Mouse (Mus musculus) forebrain, embryonic 13.5 days (tissue): ENCODE measurements around the gene Sars. TPM values are rescaled to one million over a fixed set of nuclear protein-coding genes. Genes with fewer than 3 reads are reported as not detected.
A peak's percentile ranks its signal among the peaks of the same experiment; 100 is the strongest.

Experiments used
- ATAC-seq: fragments of 200-750 bp; cut with Nextera tagmentation; 2 replicates; pipeline ENCODE4 v1.8.0; 2017
- H3K27ac ChIP-seq: fragments of 300-500 bp; sonication (generic); 2 replicates; pipeline ENCODE4 v1.5.1; 2015; ENCODE audit warnings: inconsistent platforms, mild to moderate bottlenecking, moderate library complexity
- H3K27me3 ChIP-seq: fragments of 300-500 bp; sonication (generic); 2 replicates; pipeline ENCODE4 v1.6.1; 2015; ENCODE audit warnings: mild to moderate bottlenecking, inconsistent platforms
- H3K36me3 ChIP-seq: fragments of 300-500 bp; sonication (generic); 2 replicates; pipeline ENCODE4 v1.6.1; 2015; ENCODE audit warnings: mild to moderate bottlenecking, inconsistent platforms; ENCODE audit not compliant: poor library complexity, severe bottlenecking
- H3K4me1 ChIP-seq: fragments of 300-500 bp; sonication (generic); 2 replicates; pipeline ENCODE4 v1.6.1; 2015; ENCODE audit warnings: inconsistent platforms
- H3K4me2 ChIP-seq: fragments of 300-500 bp; sonication (generic); 2 replicates; pipeline ENCODE4 v1.6.1; 2015; ENCODE audit warnings: inconsistent platforms, mild to moderate bottlenecking, moderate library complexity
- H3K4me3 ChIP-seq: fragments of 300-500 bp; sonication (generic); 2 replicates; pipeline ENCODE4 v1.5.1; 2015; ENCODE audit warnings: mild to moderate bottlenecking, inconsistent platforms
- H3K9ac ChIP-seq: fragments of 300-500 bp; sonication (generic); 2 replicates; pipeline ENCODE4 v1.6.1; 2015; ENCODE audit warnings: mild to moderate bottlenecking, inconsistent platforms
- H3K9me3 ChIP-seq: fragments of 300-500 bp; sonication (generic); replicated peaks from 2 replicates; pipeline ENCODE4 v1.6.1; 2016; ENCODE audit warnings: inconsistent platforms
- WGBS: fragments of 180-500 bp; shearing (Covaris S2); methylation state at CpG from one replicate; pipeline ENCODE4 v1.1.7; 2015; 5-methylcytosine and 5-hydroxymethylcytosine counted together
- polyA plus RNA-seq: library from polyadenylated mRNA; unstranded; fragments of >200 nt; fragmentation: Nextera tagmentation; extraction: Ambion mirVana; gene quantifications from 2 replicates; pipeline ENCODE4 v1.2.1, GENCODE M21; 2015

Gene Sars
- polyA plus RNA-seq, 1 experiment from 2014 or later, result 196 TPM

GRCm38 (mm10) chr3:108383485-108384354 lies 61.3 kb downstream of the Sars start, which contains the start of gene Psrc1:
Gene Psrc1, plus strand, starts transcription at chr3:108383839.
- Histone ChIP-seq H3K4me2 (peak within 1 kb of the TSS; percentile 73), H3K4me3 (peak within 1 kb of the TSS; percentile 61), H3K4me1 (peaks cover 40% of the 10 kb centered on the region), H3K27ac (peak within 1 kb of the TSS; percentile 63), H3K9me3 (no peaks in the 10 kb centered on the region), H3K27me3 (no peaks in the 10 kb centered on the region), H3K9ac (peak within 1 kb of the TSS; percentile 70), H3K36me3 (peaks cover 21% of the 10 kb centered on the region)
- WGBS, result 0% methylated on average over 44 of the region's 44 CpGs
- ATAC-seq, result peak; percentile 93

DNA sequence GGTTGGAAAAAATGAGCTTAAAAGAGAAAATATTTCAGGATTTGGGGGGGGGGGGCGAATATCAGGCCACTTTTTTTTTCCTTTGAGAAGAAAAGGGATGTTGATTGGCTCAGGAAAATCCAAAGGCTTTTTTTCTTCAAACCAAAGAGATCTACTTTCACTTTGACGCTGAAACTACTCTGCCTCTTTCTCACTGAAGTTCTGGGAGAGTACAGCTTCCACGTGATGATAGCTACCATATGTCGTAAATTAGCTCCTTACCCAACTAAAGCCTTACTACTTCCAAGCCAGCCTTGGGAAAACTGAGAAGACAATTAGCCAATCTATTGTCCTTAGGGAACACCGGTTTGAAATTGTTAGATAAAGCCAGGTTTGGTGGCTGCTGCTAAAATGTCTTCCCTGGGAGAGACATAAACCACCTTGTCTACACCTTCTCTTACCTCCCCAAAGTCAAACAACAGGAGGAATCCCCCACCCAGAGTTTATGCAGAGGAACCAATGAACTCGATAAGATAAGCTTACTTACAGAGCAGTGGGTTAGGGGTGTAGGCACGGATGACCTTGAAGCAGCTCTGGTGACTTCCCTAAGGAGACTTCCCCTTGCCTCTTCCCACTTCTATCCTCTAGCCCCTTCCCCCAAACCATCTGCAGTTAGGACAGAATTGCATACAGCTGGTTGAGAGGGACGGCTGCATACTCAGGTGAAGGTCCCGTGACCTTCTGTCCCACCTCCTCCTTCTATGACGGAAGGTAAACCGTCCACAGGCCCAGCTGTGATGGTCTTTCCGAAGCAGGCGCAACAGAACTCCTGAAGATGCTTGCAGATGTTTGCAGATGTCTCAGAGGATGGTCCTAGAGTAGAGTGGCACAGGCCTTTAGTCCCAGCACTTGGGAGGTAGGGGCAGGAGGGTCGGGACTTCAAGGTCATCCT lies 62.8 kb downstream of the Sars start:
- peaks cover 38% of the 10 kb centered on the region for H3K4me1 ChIP-seq
- no peak for ATAC-seq
- H3K4me2 ChIP-seq, result peak overlapping the region; percentile 73
- peaks cover 16% of the 10 kb centered on the region for H3K36me3 ChIP-seq
- no peak overlapping the region for H3K4me3 ChIP-seq
- WGBS, result 83% methylated on average over 14 of the region's 14 CpGs
- no peaks in the 10 kb centered on the region for H3K9me3 ChIP-seq
- no peak overlapping the region for H3K9ac ChIP-seq
- H3K27ac ChIP-seq, result no peak overlapping the region
- no peaks in the 10 kb centered on the region for H3K27me3 ChIP-seq

- H3K27ac ChIP-seq, result no peak overlapping the region
- ATAC-seq, result no peak
- H3K4me1 ChIP-seq, result peaks cover 32% of the 10 kb centered on the region
- no peaks in the 10 kb centered on the region for H3K9me3 ChIP-seq
- no peak overlapping the region for H3K9ac ChIP-seq
- H3K27me3 ChIP-seq, result no peaks in the 10 kb centered on the region
- H3K36me3 ChIP-seq, result 0 out of 2 replicates have a peak, but pooled peaks cover under 1% of the 10 kb centered on the region
- H3K4me2 ChIP-seq, result no peak overlapping the region
- 76% methylated on average over 6 of the region's 6 CpGs for WGBS
- no peak overlapping the region for H3K4me3 ChIP-seq
Measured at GRCm38 (mm10) chr3:108380695-108381094, 64.3 kb downstream of the Sars start.

- H3K9me3 ChIP-seq, result no peaks in the 10 kb centered on the region
- H3K27ac ChIP-seq, result no peak overlapping the region
- no peak overlapping the region for H3K9ac ChIP-seq
- 67% methylated on average over 7 of the region's 7 CpGs for WGBS
- no peaks in the 10 kb centered on the region for H3K27me3 ChIP-seq
- H3K4me1 ChIP-seq, result peaks cover 16% of the 10 kb centered on the region
- no peak overlapping the region for H3K4me3 ChIP-seq
- ATAC-seq, result no peak
- H3K4me2 ChIP-seq, result no peak overlapping the region
- no peaks in the 10 kb centered on the region for H3K36me3 ChIP-seq
Measured at GRCm38 (mm10) chr3:108378875-108379663, 65.9 kb downstream of the Sars start.

Other genes with a start within 250 kb of the Sars start
- gene Cyb561d1, start 244.0 kb downstream of the Sars start, polyA plus RNA-seq, result 3.6 and 4.7 TPM in 2 replicates
- gene Atxn7l2, start 234.3 kb downstream of the Sars start, polyA plus RNA-seq, result 29.0 and 30.3 TPM in 2 replicates
- 2.5 TPM in 2 replicates for gene Sypl2, start 218.6 kb downstream of the Sars start, polyA plus RNA-seq
- 298 and 305 TPM in 2 replicates for gene Psma5, start 188.3 kb downstream of the Sars start, polyA plus RNA-seq
- gene Sort1, start 161.1 kb downstream of the Sars start, polyA plus RNA-seq, result 13.5 and 13.9 TPM in 2 replicates
- gene Mybphl, start 80.3 kb downstream of the Sars start, polyA plus RNA-seq, result not detected in 2 replicates
- 68.6 and 68.9 TPM in 2 replicates for gene Psrc1, start 61.4 kb downstream of the Sars start, polyA plus RNA-seq
- 45.3 and 56.9 TPM in 2 replicates for gene Celsr2, start 29.7 kb downstream of the Sars start, polyA plus RNA-seq
- gene 1700013F07Rik, start 88.9 kb upstream of the Sars start, polyA plus RNA-seq, result 0.92 and 1.1 TPM in 2 replicates
- gene 5330417C22Rik, start 91.3 kb upstream of the Sars start, polyA plus RNA-seq, result 4.3 and 6.4 TPM in 2 replicates
- gene Tmem167b, start 117.3 kb upstream of the Sars start, polyA plus RNA-seq, result 59.5 and 61.9 TPM in 2 replicates
- 57.7 and 58.4 TPM in 2 replicates for gene Taf13, start 126.5 kb upstream of the Sars start, polyA plus RNA-seq
- gene Wdr47, start 146.1 kb upstream of the Sars start, polyA plus RNA-seq, result 70.8 and 72.9 TPM in 2 replicates
- gene Clcc1, start 208.7 kb upstream of the Sars start, polyA plus RNA-seq, result 63.4 and 66.3 TPM in 2 replicates